Mouse (Mus musculus): ENCODE measurements around the gene Dctn2.
A peak's percentile ranks its signal among the peaks of the same experiment; 100 is the strongest.

The Dctn2 gene

DNA sequence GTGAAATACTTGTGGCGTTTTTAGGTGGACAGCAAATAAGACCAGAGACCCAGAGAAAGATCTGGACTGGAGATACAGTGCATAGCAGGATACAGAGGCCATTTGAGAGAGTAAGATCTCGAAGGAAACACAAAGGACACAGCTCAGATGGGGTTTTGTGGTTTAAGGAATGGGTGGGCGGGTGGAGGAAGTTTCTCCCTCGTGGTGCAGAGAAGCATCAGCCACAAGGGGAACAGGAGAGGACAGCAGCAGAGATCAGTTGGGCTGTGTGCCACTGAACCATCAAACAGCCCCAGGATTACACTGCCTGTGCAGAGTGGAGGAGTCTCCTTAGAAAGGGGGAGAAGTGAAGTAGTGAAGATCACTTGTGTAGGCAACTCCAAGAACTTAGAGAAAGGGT, 51.8 kb downstream of the Dctn2 start:
- no peak for DNase-seq

DNA sequence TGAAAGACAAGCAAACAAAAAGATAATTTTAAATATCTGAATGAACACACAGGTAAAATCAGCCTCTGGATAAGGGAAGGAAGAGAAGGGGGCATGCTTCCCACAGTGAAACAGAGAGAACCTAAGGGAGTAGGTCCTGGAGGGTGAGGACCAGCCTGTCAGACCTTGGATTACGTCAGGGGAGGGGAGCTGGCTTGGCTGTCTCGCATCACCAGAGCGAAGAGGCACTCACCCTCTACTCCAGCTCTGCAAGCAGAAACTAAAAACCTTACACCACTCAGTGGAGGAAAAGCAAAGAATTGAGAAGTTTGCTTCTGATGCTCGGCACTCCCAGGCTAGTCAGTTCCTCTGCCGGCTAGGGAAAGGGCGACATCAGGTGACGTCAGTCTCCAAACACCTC, 53.8 kb downstream of the Dctn2 start:
- no peak for DNase-seq

DNA sequence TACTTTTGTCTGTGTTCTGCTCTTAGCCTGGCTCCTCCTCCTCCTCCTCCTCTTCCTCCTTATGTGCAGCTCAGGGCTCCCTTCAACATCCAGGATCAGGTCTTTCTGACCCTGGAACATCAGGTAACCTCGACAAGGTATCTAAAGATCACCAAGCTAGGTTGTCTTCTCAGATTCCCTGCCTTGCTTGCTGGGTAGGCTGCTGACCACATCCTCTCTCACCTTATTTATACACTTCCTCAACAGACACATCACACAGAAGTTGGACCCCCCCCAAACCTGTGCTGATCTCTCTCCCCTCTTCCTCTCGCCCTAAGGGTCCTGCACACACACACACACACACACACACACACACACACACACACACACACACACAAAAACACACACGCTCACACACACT, 55.5 kb downstream of the Dctn2 start, which contains the start of gene Arhgap9:
Gene Arhgap9 (plus strand): TSS at position 344 of the 400 bp plus-strand sequence.
- DNase-seq = no peak

DNA sequence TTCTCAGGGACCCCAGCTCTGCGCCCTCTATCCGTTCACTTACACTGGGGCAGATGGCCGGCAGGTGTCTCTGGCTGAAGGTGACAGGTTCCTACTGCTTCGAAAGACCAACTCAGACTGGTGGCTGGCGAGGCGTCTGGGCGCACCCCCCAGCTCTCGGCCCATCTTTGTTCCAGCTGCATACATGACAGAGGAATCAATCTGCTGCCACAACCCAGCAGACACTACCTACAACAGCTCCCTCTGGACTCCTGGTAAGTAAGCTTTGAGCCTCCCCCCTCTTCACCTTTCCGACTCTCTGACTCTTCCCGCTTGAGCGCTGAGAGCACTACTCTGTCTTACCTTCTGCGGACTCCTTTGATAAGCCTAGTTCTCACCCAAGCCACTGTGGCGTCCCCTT, 56.0 kb downstream of the Dctn2 start:
- DNase-seq = no peak

DNA sequence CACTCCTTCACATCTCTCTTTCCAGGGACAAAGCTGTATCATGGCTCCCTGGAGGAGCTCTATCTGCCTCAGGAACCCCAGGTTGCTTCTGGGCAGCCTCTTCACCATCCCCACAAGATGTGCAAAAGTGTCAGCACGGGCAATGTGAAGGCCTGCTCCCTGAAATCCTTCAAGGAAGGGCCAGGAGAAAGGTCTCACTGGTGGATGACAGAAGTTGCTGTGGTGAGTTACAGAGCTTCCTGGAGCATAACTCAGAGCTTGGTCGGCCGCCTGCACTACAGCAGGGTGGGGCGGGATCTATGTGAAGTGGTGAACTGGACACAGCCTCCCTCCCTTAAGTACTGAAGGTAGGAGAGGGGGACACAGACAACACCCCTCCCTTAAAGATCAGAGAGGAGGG, 56.5 kb downstream of the Dctn2 start:
- DNase-seq = no peak

DNA sequence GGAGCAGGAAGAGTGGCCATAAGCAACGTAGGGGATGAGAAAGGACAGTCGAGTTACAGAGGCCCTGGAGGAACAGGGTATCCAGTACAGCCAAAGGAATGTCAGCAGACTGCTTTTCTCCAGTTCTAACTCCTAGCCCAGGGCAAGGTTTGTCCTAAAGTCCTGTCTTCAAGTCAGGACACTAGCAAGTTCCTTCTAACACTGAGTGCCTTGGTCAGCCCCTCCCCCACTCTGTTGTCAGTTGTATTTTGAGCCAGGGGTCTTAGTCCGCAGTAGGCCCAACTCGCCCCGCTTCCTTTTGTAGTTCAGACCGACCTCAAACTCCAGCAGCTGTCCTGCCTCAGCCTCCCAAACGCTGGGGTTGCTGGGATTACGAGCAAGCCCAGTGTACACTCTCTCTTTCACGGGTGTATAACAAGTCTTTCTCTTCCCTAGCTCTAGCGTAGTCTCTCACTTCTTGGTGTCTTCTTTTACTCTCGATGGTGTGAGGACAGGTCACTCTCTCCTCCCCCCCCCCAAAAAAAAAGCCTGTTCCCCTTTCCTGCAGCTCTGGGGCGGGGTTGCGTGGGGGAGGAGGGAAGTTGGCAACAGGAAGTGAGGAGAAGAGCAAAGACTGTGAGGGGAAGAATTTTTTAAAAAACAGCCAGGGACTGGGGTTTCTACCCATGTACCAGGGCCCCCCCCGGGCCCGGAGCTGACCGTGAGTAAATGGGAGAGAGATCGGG, 57.1 kb downstream of the Dctn2 start:
- no peak for DNase-seq

DNA sequence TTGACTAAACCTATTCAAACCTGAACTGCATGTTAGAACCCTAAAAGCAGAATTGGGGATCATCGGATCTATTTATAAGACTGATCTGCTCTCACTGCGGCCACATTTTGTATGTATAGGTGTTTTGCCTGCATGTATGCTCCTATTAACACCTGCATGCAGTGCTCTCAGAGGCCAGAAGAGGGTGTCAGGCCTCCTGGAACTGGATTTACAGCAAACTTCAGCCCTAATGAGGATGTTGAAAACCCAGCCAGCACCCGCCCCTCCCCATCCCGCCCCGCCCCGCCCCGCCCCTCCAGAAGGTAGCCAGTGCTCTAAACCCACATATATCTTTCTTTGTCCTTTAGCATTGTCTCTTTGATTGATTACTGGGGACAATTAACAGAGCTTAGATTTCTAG, 58.3 kb downstream of the Dctn2 start:
- DNase-seq = peak; percentile 61

DNA sequence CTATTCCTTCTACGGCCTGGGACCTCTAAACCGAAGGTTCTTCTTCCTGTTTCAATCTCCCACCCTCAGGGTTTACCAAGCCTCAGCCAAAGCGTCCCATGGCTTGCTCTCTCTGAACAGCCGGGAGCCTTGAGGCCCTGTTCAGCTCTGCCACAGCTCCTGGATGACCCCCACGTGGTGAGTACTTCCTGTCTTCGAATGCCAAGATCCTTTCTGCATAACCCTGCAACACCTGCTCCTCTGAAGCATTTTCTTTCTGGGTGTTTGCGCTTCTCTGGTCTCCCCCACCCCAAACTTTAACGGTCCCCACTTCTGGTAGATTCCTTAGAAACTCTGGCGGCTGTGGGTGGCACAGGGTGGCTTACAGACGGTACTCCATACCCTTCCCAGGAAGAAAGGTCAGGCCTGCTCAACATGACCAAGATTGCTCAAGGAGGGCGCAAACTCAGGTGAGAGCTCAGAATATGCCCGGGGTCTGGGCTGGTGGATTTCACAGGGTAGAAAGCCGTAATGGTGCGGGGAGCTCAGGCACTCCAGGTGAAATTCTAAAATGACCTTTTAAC, 59.4 kb downstream of the Dctn2 start:
- no peak for DNase-seq

DNA sequence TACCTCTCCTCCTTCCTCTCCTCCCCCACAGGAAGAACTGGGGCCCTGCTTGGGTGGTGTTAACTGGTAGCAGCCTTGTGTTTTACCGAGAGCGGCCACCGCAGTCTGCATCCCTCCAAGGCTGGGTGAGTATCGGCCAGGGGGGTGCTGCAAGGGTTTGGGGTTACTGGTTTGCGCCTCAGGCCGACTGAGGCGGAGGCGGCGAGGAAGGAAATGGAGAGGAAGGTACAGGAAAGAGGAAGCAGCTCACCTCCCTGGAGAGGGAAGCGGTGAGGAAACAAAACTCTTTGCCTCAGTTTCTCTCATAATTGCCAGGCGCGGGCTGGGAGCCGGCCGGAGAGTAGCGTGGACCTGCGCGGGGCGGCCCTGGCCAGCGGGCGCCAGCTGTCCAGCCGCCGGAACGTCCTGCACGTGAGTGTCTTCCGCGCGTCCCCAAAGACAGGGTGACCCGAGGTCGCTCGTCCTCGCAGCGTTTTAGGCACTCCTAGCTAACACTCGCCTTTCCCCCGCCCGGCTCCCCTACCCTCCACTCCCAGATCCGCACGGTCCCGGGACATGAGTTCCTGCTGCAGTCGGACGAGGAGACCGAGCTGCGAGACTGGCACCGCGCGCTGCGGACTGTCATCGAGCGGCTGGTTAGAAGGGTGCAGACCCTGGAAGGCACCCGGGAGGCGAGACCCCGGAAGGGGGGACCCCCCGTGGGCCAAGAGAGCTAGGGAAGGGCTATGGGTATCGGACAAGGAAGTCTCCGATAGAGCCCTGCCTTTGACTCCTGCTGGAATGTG, 60.0 kb downstream of the Dctn2 start:
- DNase-seq = peak; percentile 45

DNA sequence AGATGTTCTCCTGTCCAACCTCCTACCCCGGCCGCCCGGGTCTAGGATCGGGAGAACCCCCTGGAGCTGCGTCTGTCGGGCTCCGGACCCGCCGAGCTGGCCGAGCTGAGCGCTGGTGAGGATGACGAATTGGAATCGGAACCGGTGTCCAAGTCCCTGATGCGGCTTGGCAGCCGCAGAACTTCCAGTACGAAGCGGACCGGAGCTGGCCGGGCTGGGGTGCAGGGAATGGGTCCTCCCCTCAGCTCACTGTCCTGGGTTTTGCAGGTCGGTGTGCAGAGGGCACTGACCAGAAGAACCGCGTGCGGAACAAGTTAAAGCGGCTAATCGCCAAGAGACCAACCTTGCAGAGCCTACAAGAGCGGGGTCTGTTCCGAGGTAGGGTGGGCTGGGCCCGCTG, 60.7 kb downstream of the Dctn2 start:
- peak; percentile 36 for DNase-seq

DNA sequence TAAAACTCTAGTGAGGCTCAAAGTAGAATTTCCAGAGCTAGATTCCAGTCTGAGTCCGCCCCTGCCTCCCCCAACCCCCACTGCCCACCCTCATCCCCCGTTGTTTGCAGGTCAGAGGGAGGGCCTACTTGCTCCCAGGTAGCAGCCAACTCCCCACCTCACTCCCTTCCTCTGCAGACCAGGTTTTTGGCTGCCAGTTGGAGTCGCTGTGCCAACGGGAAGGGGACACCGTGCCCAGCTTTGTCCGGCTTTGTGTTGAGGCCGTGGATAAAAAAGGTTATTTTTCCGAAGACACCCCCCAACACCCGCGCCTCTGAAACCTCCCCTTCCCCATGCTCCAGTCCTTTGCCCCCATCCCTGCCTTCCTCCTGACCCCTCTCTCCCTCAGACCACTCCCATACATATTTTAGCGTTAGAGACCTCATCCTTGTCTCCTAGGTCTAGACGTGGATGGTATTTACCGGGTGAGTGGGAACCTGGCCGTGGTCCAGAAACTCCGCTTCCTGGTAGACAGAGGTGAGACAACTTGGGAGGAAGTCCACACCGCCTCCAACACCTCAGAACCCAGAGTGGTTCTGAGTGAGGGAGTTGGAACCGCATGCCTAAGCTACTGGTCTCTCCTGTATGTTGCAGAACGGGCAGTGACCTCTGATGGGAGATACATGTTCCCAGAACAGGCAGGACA, 61.4 kb downstream of the Dctn2 start:
- DNase-seq = no peak

DNA sequence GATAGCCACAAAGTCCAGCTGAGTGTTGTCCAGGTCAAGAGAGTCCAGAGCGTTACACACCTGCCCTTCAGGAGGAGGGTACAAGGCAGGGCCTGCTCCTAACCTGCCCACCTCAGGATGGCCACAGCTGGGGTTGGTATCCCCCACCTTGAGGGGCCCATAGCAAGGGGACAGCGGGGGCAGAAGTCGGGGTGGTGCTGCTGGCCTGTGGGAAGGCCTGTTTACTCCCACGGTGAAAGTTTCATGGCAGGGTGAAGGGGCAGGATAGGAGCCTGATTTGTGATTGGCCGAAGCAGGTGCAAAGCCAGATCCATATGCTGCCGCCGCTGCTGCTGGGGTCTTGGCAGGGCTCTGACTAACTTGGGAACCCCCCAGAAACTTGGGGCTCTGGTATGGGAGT, 64.0 kb downstream of the Dctn2 start:
- no peak for DNase-seq
